Mouse (Mus musculus) embryonic fibroblast, embryonic 13.5 days (primary cell): ENCODE data around the gene Kansl1.

Experiments
- CTCF ChIP-seq: IDR thresholded peaks from 2 replicates; pipeline ENCODE4 v1.5.1; 2011; ENCODE audit warnings: mild to moderate bottlenecking, control low read depth, low read length, moderate library complexity, borderline replicate concordance; ENCODE audit not compliant: insufficient read depth
- POLR2A ChIP-seq: IDR thresholded peaks from 2 replicates; pipeline ENCODE4 v1.6.1; 2011; ENCODE audit warnings: low read depth, mild to moderate bottlenecking, control low read depth, low read length, moderate library complexity

DNA sequence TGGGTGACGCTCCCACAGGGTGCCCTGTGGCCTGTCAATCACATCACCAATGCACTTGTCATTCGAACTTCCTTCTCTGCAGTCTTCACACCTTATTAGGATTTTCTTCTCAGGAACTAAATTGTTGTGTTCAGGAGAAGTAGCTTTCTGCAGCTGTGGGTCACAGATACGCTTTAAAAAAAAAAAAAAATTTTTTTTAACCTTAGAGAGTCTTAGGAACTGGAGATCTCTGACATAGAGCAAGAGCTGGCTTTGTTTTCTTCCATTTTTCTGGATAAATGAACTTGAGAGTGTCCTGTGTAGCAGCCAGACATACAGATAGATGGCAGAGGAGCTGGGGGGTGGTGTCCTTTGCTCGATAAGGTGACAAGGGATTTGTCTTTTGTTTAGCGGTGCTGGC is 173.5 kb downstream of the Kansl1 start:
- TF ChIP-seq CTCF, result no peak
- TF ChIP-seq POLR2A, result no peak
